Mouse (Mus musculus): ENCODE data around the gene Cux1.

The Cux1 gene

GRCm38 (mm10) chr5:136321378-136321777, 245.9 kb downstream of the Cux1 start:
- DNase-seq (ENCODE audit: low read depth, low spot score) = peak; percentile 5

DNA sequence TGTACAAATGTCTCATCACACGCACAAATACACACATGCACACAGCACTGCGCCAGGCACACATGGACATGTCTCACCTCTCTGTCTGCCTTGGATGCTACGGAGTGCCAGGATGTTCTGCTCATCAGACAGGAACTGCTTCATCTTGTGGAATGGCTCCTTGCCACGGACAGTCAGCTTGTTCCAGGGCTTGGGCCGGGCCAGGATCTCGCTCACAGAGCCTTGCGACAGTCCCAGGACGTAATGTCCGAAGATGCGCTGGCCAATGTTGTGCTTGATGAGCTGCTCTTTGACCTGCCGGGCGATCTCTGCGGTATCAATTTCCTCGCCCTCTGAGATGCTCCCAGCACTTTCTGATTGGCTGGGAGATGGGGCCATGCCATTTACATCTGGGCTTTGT, 254.7 kb downstream of the Cux1 start:
- no peak for DNase-seq (ENCODE audit: low read depth, low spot score)

GRCm38 (mm10) chr5:136312166-136312565, 255.1 kb downstream of the Cux1 start:
- no peak for DNase-seq (ENCODE audit: low read depth, low spot score)

DNA sequence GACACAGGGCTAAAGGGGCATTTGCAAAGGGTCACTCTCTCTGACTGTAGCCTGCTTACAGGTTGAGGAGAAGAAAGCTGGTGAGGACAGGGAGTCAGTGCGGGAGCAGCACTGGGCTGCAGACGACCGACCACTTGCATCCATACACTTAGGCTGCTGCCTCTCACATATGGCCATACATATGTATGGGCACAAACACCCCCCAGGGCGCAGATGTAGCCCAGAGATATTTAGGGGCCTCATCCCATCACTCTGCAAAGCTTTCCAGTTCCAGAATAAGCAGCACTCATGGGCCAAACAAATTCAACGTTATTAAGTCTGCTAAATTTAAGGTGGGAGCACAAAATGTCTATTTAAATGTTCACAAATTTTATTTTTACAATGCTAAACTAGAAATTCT, 261.0 kb downstream of the Cux1 start:
- DNase-seq (ENCODE audit: low read depth, low spot score) = no peak

- DNase-seq (ENCODE audit: low read depth, low spot score) = no peak
These were observed 263.8 kb downstream of the Cux1 start for GRCm38 (mm10) chr5:136303409-136303983.

DNA sequence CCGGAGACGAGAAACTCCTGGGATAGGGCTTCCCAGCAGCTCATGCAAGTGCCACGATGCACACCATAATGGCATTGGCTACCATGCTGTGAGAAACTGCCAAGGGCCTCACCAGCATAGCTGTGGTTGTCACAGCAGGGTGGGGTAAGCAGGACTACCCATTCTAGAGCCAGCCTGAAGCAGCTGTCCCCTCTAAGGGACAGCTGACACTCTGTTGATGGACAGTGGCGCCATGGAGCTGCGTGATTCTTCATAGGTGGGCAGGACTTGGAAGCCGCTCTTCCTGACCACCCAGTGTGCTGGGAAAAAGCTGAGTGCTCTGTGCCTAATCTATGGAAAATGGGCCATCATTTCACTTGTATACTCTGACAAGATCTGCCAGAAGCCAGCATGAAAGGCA, 266.4 kb downstream of the Cux1 start:
- no peak for DNase-seq (ENCODE audit: low read depth, low spot score)

DNA sequence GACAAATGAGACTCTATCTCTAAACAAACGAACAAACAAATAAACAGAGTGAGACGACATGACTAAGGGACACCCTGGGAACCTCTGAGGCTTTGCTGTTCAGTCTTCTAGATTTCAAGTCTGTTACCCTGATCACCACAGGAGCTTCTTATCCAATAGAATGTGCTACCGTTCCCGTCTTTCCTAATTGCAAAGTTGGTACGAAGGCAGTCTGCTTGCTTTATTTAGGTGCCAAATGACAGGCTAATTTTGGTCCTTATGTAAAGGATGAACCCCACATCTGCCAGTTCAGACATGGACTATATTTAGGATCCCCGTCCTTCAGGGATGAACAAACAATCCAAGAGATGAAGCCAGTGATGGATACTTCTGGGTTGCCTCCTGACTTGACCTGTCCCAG, 269.6 kb downstream of the Cux1 start:
- no peak for DNase-seq (ENCODE audit: low read depth, low spot score)

GRCm38 (mm10) chr5:136296911-136297310, 270.4 kb downstream of the Cux1 start:
- no peak for DNase-seq (ENCODE audit: low read depth, low spot score)

DNA sequence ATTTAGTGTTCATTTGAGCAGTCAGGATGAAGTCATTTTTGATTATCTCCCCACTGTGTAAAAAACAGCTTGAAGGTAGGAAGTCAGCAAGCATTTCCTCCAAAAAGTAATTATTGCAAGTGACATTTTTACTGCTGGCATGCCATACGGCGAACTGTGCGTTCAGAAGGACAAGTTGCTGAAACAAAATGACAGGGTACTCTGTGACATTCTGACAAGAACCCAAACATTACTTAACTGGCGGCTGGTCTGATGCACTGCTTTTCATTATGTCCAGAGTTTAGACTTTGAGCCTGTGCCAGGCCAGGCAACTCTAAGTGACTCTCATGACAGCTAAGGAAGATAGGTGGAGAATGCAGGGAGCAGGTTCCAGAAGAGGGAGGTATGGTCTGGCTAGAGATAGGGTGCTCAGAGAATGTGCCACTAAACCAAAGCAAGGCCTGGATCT, 274.3 kb downstream of the Cux1 start:
- no peak for DNase-seq (ENCODE audit: low read depth, low spot score)

DNA sequence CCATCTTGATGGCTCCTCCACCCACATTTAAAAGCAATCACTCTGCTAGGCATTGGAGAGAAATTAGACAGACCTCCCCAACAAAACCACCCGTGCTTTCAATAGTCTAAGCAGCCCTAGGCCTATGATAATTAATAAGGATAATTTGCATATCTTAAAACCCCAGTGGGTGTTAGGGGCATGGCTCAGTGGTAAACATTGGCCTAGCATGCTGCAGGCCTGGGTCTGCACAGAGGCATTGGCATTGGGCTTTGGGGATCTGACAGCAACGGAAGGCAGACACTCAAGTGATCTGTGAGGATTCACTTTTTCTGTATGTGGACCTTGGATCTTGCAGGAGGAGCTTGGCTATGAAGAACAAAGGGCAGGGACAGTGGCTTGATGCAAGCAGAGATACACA, 274.9 kb downstream of the Cux1 start:
- DNase-seq (ENCODE audit: low read depth, low spot score) = no peak

- no peak for DNase-seq (ENCODE audit: low read depth, low spot score)
These were observed 275.7 kb downstream of the Cux1 start for GRCm38 (mm10) chr5:136291562-136291961.

- DNase-seq (ENCODE audit: low read depth, low spot score) = no peak
These were observed 277.5 kb downstream of the Cux1 start for GRCm38 (mm10) chr5:136289776-136290175.

GRCm38 (mm10) chr5:136288351-136289081, 278.8 kb downstream of the Cux1 start:
- no peak for DNase-seq (ENCODE audit: low read depth, low spot score)

DNA sequence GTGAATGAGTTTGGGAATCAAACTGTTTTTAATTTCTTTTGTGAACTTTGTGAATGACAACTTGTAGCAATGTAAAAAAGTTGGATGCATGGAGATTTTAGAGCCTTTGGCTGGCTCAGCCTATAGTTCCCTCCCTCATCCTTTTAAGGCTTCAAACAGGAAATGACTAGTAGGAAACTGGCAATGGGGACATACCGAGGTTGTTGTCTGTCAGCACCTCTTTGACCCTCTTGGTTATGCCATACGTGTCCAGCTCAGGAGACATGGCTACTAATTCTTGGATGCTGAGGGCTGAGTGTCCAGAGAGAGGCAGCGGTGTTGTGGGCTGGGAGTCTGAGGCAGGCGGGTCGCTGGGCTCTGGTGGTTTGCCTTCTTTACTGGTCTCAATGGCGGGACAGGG, 280.7 kb downstream of the Cux1 start:
- no peak for DNase-seq (ENCODE audit: low read depth, low spot score)

- no peak for DNase-seq (ENCODE audit: low read depth, low spot score)
These were observed 282.2 kb downstream of the Cux1 start for GRCm38 (mm10) chr5:136285106-136285505.

GRCm38 (mm10) chr5:136281351-136281750, 285.9 kb downstream of the Cux1 start:
- DNase-seq (ENCODE audit: low read depth, low spot score) = no peak

DNA sequence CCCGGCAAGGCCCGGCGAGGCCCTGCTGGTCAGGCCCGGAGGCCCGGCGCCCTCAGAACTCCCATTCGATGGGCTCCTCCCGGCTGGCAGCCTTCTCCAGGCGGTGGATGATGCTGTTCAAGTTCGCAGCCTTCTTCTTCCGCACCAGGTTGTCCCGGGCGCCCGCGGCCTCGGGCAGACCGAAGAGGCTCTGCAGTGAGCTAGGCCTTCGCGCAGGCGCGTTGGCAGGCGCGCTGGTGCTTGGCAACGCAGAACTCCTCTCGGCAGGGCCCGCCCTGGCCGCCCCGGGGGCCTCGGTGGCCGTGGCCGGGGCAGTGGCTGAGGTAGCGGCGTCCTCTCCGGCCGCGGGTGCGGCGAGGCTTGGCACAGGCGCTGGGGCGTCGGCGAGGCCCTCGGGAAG, 292.6 kb downstream of the Cux1 start:
- peak; percentile 54 for DNase-seq (ENCODE audit: low read depth, low spot score)

DNA sequence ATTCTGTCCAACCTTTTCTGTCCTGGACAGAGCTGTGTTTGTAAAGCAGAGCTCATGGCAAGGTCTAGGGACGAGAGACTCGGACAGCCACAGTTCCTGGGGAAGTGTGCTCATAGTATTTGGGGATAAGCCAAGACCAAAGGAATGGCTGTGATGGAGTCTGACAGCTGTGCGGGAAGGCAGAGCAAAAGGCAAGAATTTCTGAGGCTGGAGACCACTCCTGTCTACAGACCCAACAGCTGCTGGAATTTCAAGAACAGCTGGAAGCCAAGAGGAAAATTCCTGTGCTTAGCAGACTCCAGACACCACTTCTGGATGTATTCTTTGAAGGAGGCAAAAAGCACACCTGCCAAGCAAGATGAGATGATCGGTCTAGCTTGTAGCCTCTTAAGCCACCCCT, 297.4 kb downstream of the Cux1 start:
- no peak for DNase-seq (ENCODE audit: low read depth, low spot score)

GRCm38 (mm10) chr5:136266077-136266476, 301.2 kb downstream of the Cux1 start:
- DNase-seq (ENCODE audit: low read depth, low spot score) = no peak

GRCm38 (mm10) chr5:136263342-136263741, 303.9 kb downstream of the Cux1 start:
- DNase-seq (ENCODE audit: low read depth, low spot score) = no peak

- DNase-seq (ENCODE audit: low read depth, low spot score) = no peak
These were observed 308.4 kb downstream of the Cux1 start for GRCm38 (mm10) chr5:136258919-136259318.

DNA sequence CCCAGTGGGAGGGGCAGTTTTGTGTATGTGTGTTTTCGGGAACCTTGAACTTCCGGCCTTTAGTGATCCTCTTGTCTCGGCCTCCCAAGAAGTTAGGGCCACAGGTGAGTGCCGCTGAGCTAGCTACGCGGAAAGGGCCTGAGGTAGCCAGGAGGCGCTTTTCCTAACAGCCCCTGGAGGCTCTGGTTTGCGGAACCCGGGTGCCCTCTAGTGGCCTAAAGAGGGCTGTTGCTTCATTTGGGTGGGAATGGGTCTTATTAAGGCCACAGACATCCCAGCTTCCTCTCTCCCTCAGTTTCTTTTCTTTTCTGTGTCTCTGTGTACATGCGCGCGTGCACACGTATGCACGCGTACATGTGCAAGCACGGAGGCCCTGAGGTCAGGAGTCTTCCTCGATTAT, 314.4 kb downstream of the Cux1 start:
- peak; percentile 83 for DNase-seq (ENCODE audit: low read depth, low spot score)

- no peak for DNase-seq (ENCODE audit: low read depth, low spot score)
These were observed 316.3 kb downstream of the Cux1 start for GRCm38 (mm10) chr5:136251004-136251403.

DNA sequence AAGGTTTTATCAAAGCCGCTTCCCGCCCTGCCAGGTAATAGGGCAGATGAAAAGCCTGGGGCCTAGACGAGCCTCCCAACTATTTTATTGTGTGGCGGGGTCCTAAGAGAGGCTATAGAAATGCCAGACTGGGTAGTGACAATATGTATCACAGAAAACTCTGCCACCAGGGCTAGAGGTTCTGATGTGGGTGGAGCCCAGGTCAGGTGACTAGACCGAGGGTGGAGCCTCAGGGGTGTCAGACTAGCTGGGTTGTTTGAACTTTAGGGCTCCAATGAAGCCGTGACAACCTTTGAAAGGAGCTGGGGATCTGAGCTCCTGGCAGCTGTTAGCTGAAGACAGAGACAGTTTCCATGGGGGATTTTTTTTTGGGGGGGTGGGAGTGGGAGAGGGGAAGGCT, 318.8 kb downstream of the Cux1 start:
- no peak for DNase-seq (ENCODE audit: low read depth, low spot score)

Data from WW6 (cell line).